Mouse (Mus musculus) neural tube, embryonic 14.5 days (tissue): ENCODE results near the gene Pparg. TPM values are rescaled to one million over a fixed set of nuclear protein-coding genes. Genes with fewer than 3 reads are reported as not detected.

ENCODE experiments used
- polyA plus RNA-seq: library from polyadenylated mRNA; unstranded; fragments of >200 nt; fragmentation: Nextera tagmentation; extraction: Ambion mirVana; gene quantifications from 2 replicates; pipeline ENCODE4 v1.2.1, GENCODE M21; 2014

The Pparg gene
- polyA plus RNA-seq, 1 experiment from 2014 or later: 0.90 TPM

Other genes starting within 250 kb of the Pparg start
- 59.8 and 81.4 TPM in 2 replicates for gene Syn2, start 226.0 kb upstream of the Pparg start, polyA plus RNA-seq
- gene Gm17482, start 133.6 kb upstream of the Pparg start, polyA plus RNA-seq: not detected in 2 replicates
- 17.0 and 32.1 TPM in 2 replicates for gene Timp4, start 108.7 kb upstream of the Pparg start, polyA plus RNA-seq
- 39.3 and 40.4 TPM in 2 replicates for gene Tsen2, start 183.7 kb downstream of the Pparg start, polyA plus RNA-seq
- 0.45 and 0.63 TPM in 2 replicates for gene Mkrn2os, start 231.6 kb downstream of the Pparg start, polyA plus RNA-seq
- 42.4 and 43.9 TPM in 2 replicates for gene Mkrn2, start 241.0 kb downstream of the Pparg start, polyA plus RNA-seq